Mouse (Mus musculus) bone marrow macrophage, adult 2 months (primary cell): Measurements from ENCODE around the gene Spef2.

Experiments used
- CTCF ChIP-seq: IDR thresholded peaks from 2 replicates; pipeline ENCODE4 v1.5.1; 2012; ENCODE audit warnings: low read depth, mild to moderate bottlenecking, low read length, moderate library complexity
- POLR2A ChIP-seq: IDR thresholded peaks from 2 replicates; pipeline ENCODE4 v1.6.1; 2012; ENCODE audit warnings: mild to moderate bottlenecking, low read depth, low read length, borderline replicate concordance

DNA sequence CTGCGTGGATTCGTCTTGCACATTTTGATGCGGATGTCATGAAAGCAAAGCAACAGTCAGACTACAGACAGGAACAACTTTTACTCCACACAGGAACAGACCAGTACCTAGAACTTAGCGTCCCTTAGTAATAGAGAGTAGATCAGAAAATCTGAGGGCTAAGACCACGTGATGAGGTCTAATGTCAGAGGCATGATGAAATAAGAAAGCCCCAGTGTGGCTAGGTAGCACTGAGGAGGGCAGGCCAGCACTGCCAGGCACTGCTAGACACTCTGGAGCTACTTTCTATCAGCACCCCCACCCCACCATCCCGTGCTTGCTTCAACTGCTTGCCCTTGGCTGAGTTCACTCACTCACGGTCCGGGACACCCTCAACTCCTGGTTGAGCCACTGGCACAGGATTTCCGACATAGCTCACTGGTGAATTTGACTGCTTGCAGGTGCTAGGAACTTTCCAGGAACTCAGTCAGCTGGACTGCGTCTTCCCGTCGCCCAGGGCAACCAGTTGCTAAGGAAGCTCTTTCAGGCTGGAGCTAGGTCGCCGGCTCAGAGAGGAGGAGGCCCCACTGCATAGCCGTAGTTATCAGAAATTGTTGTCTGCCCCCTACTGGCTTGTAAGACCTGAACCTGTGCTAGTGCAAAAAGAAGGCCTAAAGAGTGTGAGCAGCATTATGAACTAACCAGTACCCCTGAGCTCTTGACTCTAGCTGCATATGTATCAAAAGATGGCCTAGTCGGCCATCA is at the start of gene Spef2:
- 0 out of 2 replicates have a peak, but pooled peaks have one; percentile 15 for TF ChIP-seq CTCF
- TF ChIP-seq POLR2A: no peak
